Mouse (Mus musculus): ENCODE measurements around the gene Ghrhr. TPM values are rescaled to one million over a fixed set of nuclear protein-coding genes. Genes with fewer than 3 reads are reported as not detected.

The Ghrhr gene
- total and polyA plus RNA-seq, 3 experiments, result not detected

DNA sequence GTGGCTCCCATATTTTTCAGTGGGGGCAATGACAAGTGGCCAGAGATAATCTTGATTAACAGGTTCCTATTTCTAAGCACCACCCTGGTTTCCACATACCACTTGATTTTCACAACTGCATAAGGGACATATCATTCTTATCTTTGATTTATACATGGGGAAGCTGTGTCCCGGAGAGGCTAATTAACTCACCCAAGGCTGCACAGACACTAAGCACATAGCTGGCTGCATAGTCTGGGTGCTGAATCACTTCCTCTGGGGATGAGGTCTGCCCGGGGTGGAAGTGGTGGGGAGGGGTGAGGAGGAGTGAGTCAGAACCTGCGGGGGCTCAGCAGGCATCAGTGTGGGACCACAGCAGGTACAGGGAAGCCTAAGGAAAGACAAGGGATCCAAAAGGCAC is 61.8 kb downstream of the Ghrhr start:
- TF ChIP-seq ZKSCAN1 (IDR thresholded peaks at IDR 0.05; ENCODE audit: low read depth, low read length), result no peak
- TF ChIP-seq TAL1 (IDR thresholded peaks at IDR 0.05; ENCODE audit: low read length), result no peak
- no peak for TF ChIP-seq POLR2AphosphoS5 (IDR thresholded peaks at IDR 0.05; ENCODE audit: borderline replicate concordance, low read depth, low read length)
- no peak for TF ChIP-seq MAFK (IDR thresholded peaks at IDR 0.05; ENCODE audit: borderline replicate concordance, low read depth, low read length)
- no peak for TF ChIP-seq MEF2A (IDR thresholded peaks at IDR 0.05; ENCODE audit: extremely low read depth, insufficient replicate concordance, low read depth, low read length, poor library complexity, severe bottlenecking)
- no peak for TF ChIP-seq CTCF (IDR thresholded peaks at IDR 0.05 in 2 of 3, conservative IDR thresholded peaks at IDR 0.05 in 1 of 3; ENCODE audit: control insufficient read depth in 1 of 3, insufficient read depth in 1 of 3, low read depth in 2 of 3, low read length in 3 of 3, poor library complexity in 1 of 3, severe bottlenecking in 1 of 3)
- TF ChIP-seq MYB (IDR thresholded peaks at IDR 0.05; ENCODE audit: low read depth, low read length), result no peak
- TF ChIP-seq NELFE (IDR thresholded peaks at IDR 0.05; ENCODE audit: low read depth, low read length), result no peak
- no peak for TF ChIP-seq GABPA (IDR thresholded peaks at IDR 0.05; ENCODE audit: low read depth, low read length)
- no peak for TF ChIP-seq MAZ (IDR thresholded peaks at IDR 0.05; ENCODE audit: low read depth, low read length)
- no peak for TF ChIP-seq KAT2A (conservative IDR thresholded peaks at IDR 0.05; ENCODE audit: low read depth, low read length)
- TF ChIP-seq SIN3A (IDR thresholded peaks at IDR 0.05; ENCODE audit: low read length), result no peak
- TF ChIP-seq MYC (IDR thresholded peaks at IDR 0.05; ENCODE audit: low read depth, low read length), result no peak
- no peak for TF ChIP-seq NRF1 (IDR thresholded peaks at IDR 0.05; ENCODE audit: insufficient read depth, low read depth, low read length, poor library complexity, severe bottlenecking)
- no peak for TF ChIP-seq SMC3 (IDR thresholded peaks at IDR 0.05; ENCODE audit: low read depth, low read length)
- no peak for TF ChIP-seq UBTF (IDR thresholded peaks at IDR 0.05; ENCODE audit: borderline replicate concordance, insufficient read depth, low read depth, low read length)
- no peak for TF ChIP-seq POLR2A (IDR thresholded peaks at IDR 0.05; ENCODE audit: control insufficient read depth in 1 of 2, insufficient read depth in 1 of 2, low read depth in 1 of 2, low read length in 2 of 2, poor library complexity in 1 of 2)
- no peak for TF ChIP-seq E2F4 (IDR thresholded peaks at IDR 0.05; ENCODE audit: borderline replicate concordance, low read depth, low read length)
- DNase-seq (ENCODE audit: low read depth, low spot score), result no peak
- no peaks in the 10 kb centered on the region for H3K79me2 ChIP-seq (ENCODE audit: control insufficient read depth, insufficient read depth, low read length, poor library complexity)
- no peaks in the 10 kb centered on the region for H3K27me3 ChIP-seq (ENCODE audit: control insufficient read depth in 1 of 2, insufficient read depth in 2 of 2, low read length in 2 of 2)
- no peaks in the 10 kb centered on the region for H3K36me3 ChIP-seq (ENCODE audit: control insufficient read depth in 1 of 2, insufficient read depth in 2 of 2, low read length in 2 of 2)
- no peak overlapping the region for H3K4me3 ChIP-seq (ENCODE audit: control insufficient read depth in 1 of 2, insufficient read depth in 1 of 2, low read depth in 2 of 2, low read length in 2 of 2)
- no peaks in the 10 kb centered on the region for H3K9me3 ChIP-seq (replicated peaks; ENCODE audit: insufficient read depth, low read length)
- no peaks in the 10 kb centered on the region for H3K4me1 ChIP-seq (ENCODE audit: control insufficient read depth in 1 of 2, insufficient read depth in 2 of 2, low read length in 2 of 2)
- H3K27ac ChIP-seq (ENCODE audit: control insufficient read depth, low read depth, low read length), result no peak overlapping the region
- H3K9ac ChIP-seq (ENCODE audit: control insufficient read depth, low read depth, low read length, poor library complexity, severe bottlenecking), result no peak overlapping the region

Other genes with a start within 250 kb of the Ghrhr start
- gene Crhr2, start 243.3 kb upstream of the Ghrhr start, total RNA-seq (2012; rRNA removed), result not detected in 2 replicates
- gene Crhr2, start 243.3 kb upstream of the Ghrhr start, polyA plus RNA-seq (2012; ENCODE audit: insufficient read depth in 1 of 2, insufficient read length in 2 of 2, low read depth in 1 of 2, low replicate concordance in 2 of 2, missing spikeins in 1 of 2), result not detected
- gene Inmt, start 201.3 kb upstream of the Ghrhr start, total RNA-seq (2012; rRNA removed), result 0.42 TPM in 1 of 2 replicates, not detected in the other
- under 1 TPM in 1 of 2 experiments, not detected in 1; 0.11 TPM for gene Inmt, start 201.3 kb upstream of the Ghrhr start, polyA plus RNA-seq (2012; ENCODE audit: insufficient read depth in 1 of 2, insufficient read length in 2 of 2, low read depth in 1 of 2, low replicate concordance in 2 of 2, missing spikeins in 1 of 2)
- gene Mindy4, start 172.9 kb upstream of the Ghrhr start, total RNA-seq (2012; rRNA removed), result 0.23 TPM in 1 of 2 replicates, not detected in the other
- gene Mindy4, start 172.9 kb upstream of the Ghrhr start, polyA plus RNA-seq (2012; ENCODE audit: insufficient read depth in 1 of 2, insufficient read length in 2 of 2, low read depth in 1 of 2, low replicate concordance in 2 of 2, missing spikeins in 1 of 2), result 1 to 10 TPM in 1 of 2 experiments, not detected in 1; 1.6 TPM
- gene Aqp1, start 39.9 kb upstream of the Ghrhr start, total RNA-seq (2012; rRNA removed), result 17.3 and 57.2 TPM in 2 replicates
- gene Aqp1, start 39.9 kb upstream of the Ghrhr start, polyA plus RNA-seq (2012; ENCODE audit: insufficient read depth in 1 of 2, insufficient read length in 2 of 2, low read depth in 1 of 2, low replicate concordance in 2 of 2, missing spikeins in 1 of 2), result 10 to 100 TPM in 1 of 2 experiments, not detected in 1; 95.3 TPM
- gene Adcyap1r1, start 75.7 kb downstream of the Ghrhr start, total RNA-seq (2012; rRNA removed), result not detected in 2 replicates
- not detected for gene Adcyap1r1, start 75.7 kb downstream of the Ghrhr start, polyA plus RNA-seq (2012; ENCODE audit: insufficient read depth in 1 of 2, insufficient read length in 2 of 2, low read depth in 1 of 2, low replicate concordance in 2 of 2, missing spikeins in 1 of 2)